ENCODE assay signal across 8 mouse cellular contexts in genomic region chr14:56775416-56775815, GRCm38 (mm10). TPM values are rescaled to one million over a fixed set of nuclear protein-coding genes. Genes with fewer than 3 reads are reported as not detected.
DNase-seq lines count a peak whose midpoint lies in the region; ATAC-seq lines count a peak whose summit lies in the region.

No protein-coding gene starts in this region.

- WGBS in heart, embryonic 15.5 days, result 61% methylated on average over 4 of the region's 4 CpGs
- 79% methylated on average over 4 of the region's 4 CpGs for WGBS in embryonic facial prominence, embryonic 10.5 days
- 70% methylated on average over 4 of the region's 4 CpGs for WGBS in hindbrain, embryonic 16.5 days
- 78% methylated on average over 4 of the region's 4 CpGs for WGBS in midbrain, embryonic 15.5 days

- H3K36me3 ChIP-seq in heart, embryonic 15.5 days, result peaks cover 9% of the 10 kb centered on the region
- H3K36me3 ChIP-seq in embryonic facial prominence, embryonic 10.5 days (replicated peaks), result peaks cover 48% of the 10 kb centered on the region
- H3K36me3 ChIP-seq in hindbrain, embryonic 16.5 days (ENCODE audit: control insufficient read depth, insufficient read depth, low read length), result peaks cover 4% of the 10 kb centered on the region
- H3K36me3 ChIP-seq in midbrain, embryonic 15.5 days (replicated peaks), result peaks cover 7% of the 10 kb centered on the region

- DNase-seq in heart, postnatal 36 days, result no peak
- DNase-seq in embryonic facial prominence, embryonic 10.5 days (ENCODE audit: low spot score), result no peak
- DNase-seq in ovary, postnatal 14 days (ENCODE audit: low spot score), result no peak
- no peak for DNase-seq in left cerebral cortex, postnatal 14 days (ENCODE audit: low spot score in 2 of 2)

- no peak overlapping the region for H3K4me3 ChIP-seq in heart, embryonic 15.5 days
- H3K4me3 ChIP-seq in embryonic facial prominence, embryonic 10.5 days, result peak overlapping the region; percentile 96
- peak overlapping the region; percentile 24 for H3K4me3 ChIP-seq in hindbrain, embryonic 16.5 days (ENCODE audit: low read length)
- peak overlapping the region; percentile 25; the same call in 1 of the 2 replicates for H3K4me3 ChIP-seq in midbrain, embryonic 15.5 days

- no peak overlapping the region for H3K27ac ChIP-seq in heart, embryonic 15.5 days
- H3K27ac ChIP-seq in embryonic facial prominence, embryonic 10.5 days (replicated peaks), result no peak overlapping the region
- H3K27ac ChIP-seq in hindbrain, embryonic 16.5 days (ENCODE audit: low read depth, low read length), result no peak overlapping the region
- H3K27ac ChIP-seq in midbrain, embryonic 15.5 days, result no peak overlapping the region

- ATAC-seq in heart, embryonic 15.5 days (replicated peaks; ENCODE audit: insufficient number of reproducible peaks, insufficient read depth, low FRiP score, low read depth), result no peak
- no peak for ATAC-seq in hindbrain, embryonic 16.5 days
- no peak for ATAC-seq in midbrain, embryonic 15.5 days (replicated peaks)
- ATAC-seq in inflammation-experienced regulatory T-cells, adult 6 months, result no peak

- H3K9ac ChIP-seq in heart, embryonic 15.5 days, result no peak overlapping the region
- no peak overlapping the region for H3K9ac ChIP-seq in hindbrain, embryonic 16.5 days (ENCODE audit: low read depth, low read length)
- H3K9ac ChIP-seq in midbrain, embryonic 15.5 days, result no peak overlapping the region

- H3K4me1 ChIP-seq in heart, embryonic 15.5 days (replicated peaks), result peaks cover 26% of the 10 kb centered on the region
- peaks cover 23% of the 10 kb centered on the region for H3K4me1 ChIP-seq in embryonic facial prominence, embryonic 10.5 days
- peaks cover 17% of the 10 kb centered on the region for H3K4me1 ChIP-seq in hindbrain, embryonic 16.5 days (ENCODE audit: control insufficient read depth, insufficient read depth, low read depth, low read length)
- peaks cover 35% of the 10 kb centered on the region for H3K4me1 ChIP-seq in midbrain, embryonic 15.5 days

- intact Hi-C loops in heart, postnatal 36 days (cut with DNase I), result loop anchor here (5.0 to 10.0 kb wide), 3 partner anchors 108 to 201 kb away; partner anchors contain the start of genes Cenpj, Mphosph8, Parp4 and Zmym2
- intact Hi-C loops in left cerebral cortex, postnatal 14 days (cut with DNase I), result loop anchor here (5.0 kb wide), 1 partner anchor 108 kb away; the partner anchor contains the start of gene Mphosph8

- peak overlapping the region; percentile 44 for H3K4me2 ChIP-seq in heart, embryonic 15.5 days
- peak overlapping the region; percentile 56 for H3K4me2 ChIP-seq in hindbrain, embryonic 16.5 days (ENCODE audit: low read length)
- peak overlapping the region; percentile 75 for H3K4me2 ChIP-seq in midbrain, embryonic 15.5 days

- no peaks in the 10 kb centered on the region for H3K27me3 ChIP-seq in heart, embryonic 15.5 days
- H3K27me3 ChIP-seq in embryonic facial prominence, embryonic 10.5 days (replicated peaks; ENCODE audit: low read depth, poor library complexity, severe bottlenecking), result no peaks in the 10 kb centered on the region
- H3K27me3 ChIP-seq in hindbrain, embryonic 16.5 days (replicated peaks; ENCODE audit: control insufficient read depth, insufficient read depth, low read length), result no peaks in the 10 kb centered on the region
- H3K27me3 ChIP-seq in midbrain, embryonic 15.5 days (replicated peaks), result no peaks in the 10 kb centered on the region

- no peaks in the 10 kb centered on the region for H3K9me3 ChIP-seq in heart, embryonic 15.5 days (replicated peaks)
- H3K9me3 ChIP-seq in embryonic facial prominence, embryonic 10.5 days, result no peaks in the 10 kb centered on the region
- H3K9me3 ChIP-seq in hindbrain, embryonic 16.5 days (ENCODE audit: control insufficient read depth, low read length), result no peaks in the 10 kb centered on the region
- no peaks in the 10 kb centered on the region for H3K9me3 ChIP-seq in midbrain, embryonic 15.5 days

RNA-seq across cellular contexts. Expression of gene Pspc1, which starts 2.7 kb away (rescaled TPM):
- 16.8 and 18.5 TPM in 2 replicates for polyA plus RNA-seq in heart, embryonic 15.5 days (2015; fragmentation: Nextera tagmentation; extraction: Ambion mirVana)
- total RNA-seq in heart, postnatal 36 days (2021), result 10 to 100 TPM; 14.9 to 16.2 TPM
- polyA plus RNA-seq in embryonic facial prominence, embryonic 10.5 days (2016; fragmentation: Nextera tagmentation; extraction: Ambion mirVana), result 41.3 and 44.7 TPM in 2 replicates
- 26.0 and 30.3 TPM in 2 replicates for polyA plus RNA-seq in hindbrain, embryonic 16.5 days (2015; fragmentation: Nextera tagmentation; extraction: Ambion mirVana)
- 37.5 and 40.9 TPM in 2 replicates for polyA plus RNA-seq in midbrain, embryonic 15.5 days (2015; fragmentation: Nextera tagmentation; extraction: Ambion mirVana)
- total RNA-seq in left cerebral cortex, postnatal 14 days (2021), result 10 to 100 TPM; 62.9 to 63.1 TPM
- 10 to 100 TPM; 11.5 to 21.5 (median 18.4) TPM for polyA plus RNA-seq in inflammation-experienced regulatory T-cells, adult 6 months (2017; shearing (Covaris generic))

RNA-seq across cellular contexts. Expression of gene Zmym5, which starts 36.1 kb away (rescaled TPM):
- 16.7 and 17.3 TPM in 2 replicates for polyA plus RNA-seq in heart, embryonic 15.5 days (2015; fragmentation: Nextera tagmentation; extraction: Ambion mirVana)
- 10 to 100 TPM; 23.9 to 26.5 TPM for total RNA-seq in heart, postnatal 36 days (2021)
- polyA plus RNA-seq in embryonic facial prominence, embryonic 10.5 days (2016; fragmentation: Nextera tagmentation; extraction: Ambion mirVana), result 22.2 and 26.5 TPM in 2 replicates
- 30.2 and 30.7 TPM in 2 replicates for polyA plus RNA-seq in hindbrain, embryonic 16.5 days (2015; fragmentation: Nextera tagmentation; extraction: Ambion mirVana)
- polyA plus RNA-seq in midbrain, embryonic 15.5 days (2015; fragmentation: Nextera tagmentation; extraction: Ambion mirVana), result 30.9 and 35.8 TPM in 2 replicates
- 10 to 100 TPM; 25.3 to 26.7 TPM for total RNA-seq in left cerebral cortex, postnatal 14 days (2021)
- polyA plus RNA-seq in inflammation-experienced regulatory T-cells, adult 6 months (2017; shearing (Covaris generic)), result 10 to 100 TPM; 47.0 to 64.4 (median 50.1) TPM
